Mouse (Mus musculus) heart, adult 2 months (tissue): ENCODE results near the gene Ffar4.

Source experiments
- CTCF ChIP-seq: fragments of 200-600 bp; IDR thresholded peaks from 2 replicates; pipeline ENCODE4 v1.8.1; 2022; ENCODE audit warnings: antibody characterized with exemption, mild to moderate bottlenecking, moderate library complexity
- EP300 ChIP-seq: fragments of 200-500 bp; IDR thresholded peaks from 2 replicates; pipeline ENCODE4 v1.6.1; 2011; ENCODE audit warnings: low read depth, low read length, control low read depth; ENCODE audit not compliant: insufficient read depth
- POLR2A ChIP-seq: fragments of 200-500 bp; IDR thresholded peaks from 2 replicates; pipeline ENCODE4 v1.6.1; 2011; ENCODE audit warnings: mild to moderate bottlenecking, low read depth, low read length, control low read depth; ENCODE audit not compliant: insufficient read depth

GRCm38 (mm10) chr19:38053227-38054041, 43.4 kb upstream of the Ffar4 start:
- TF ChIP-seq CTCF (peak; percentile 75), EP300 (no peak), POLR2A (no peak)
